11 mouse cellular contexts compared by ENCODE assay signal in the genomic region with DNA sequence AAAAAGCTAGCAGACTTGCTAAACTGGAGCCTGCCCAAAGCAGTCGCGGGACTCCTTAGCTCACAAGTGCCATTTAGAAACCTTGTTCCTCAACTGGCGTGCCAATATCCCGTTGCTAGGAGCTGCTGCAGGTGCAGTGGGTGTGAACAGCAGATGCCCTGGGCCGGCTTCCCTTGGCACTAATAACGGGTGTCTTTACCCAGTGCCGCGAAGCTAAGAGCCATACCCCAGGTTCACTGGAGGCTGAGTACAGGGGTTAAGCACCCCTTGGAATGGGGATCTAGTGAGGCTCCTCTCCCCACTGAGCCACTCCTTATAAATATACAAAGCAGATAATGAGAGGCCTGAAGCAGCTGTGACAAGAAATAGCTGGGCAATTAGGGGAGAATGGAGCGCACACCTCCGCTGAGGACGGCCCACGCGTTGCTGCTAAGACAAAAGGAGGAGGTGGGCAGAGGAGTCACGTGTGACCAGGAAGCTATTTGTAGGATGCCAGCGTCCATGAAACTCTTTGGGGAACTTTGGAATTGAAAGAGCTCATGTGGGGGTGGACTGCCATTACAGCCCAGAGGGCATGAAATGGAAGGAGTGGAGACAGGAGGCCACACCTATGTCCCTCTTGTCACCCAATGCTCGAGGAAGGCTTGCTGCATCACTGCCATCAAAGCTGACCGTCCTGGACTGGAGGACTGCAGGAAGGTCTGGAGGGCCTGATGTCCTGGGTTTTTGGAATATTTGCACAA. TPM values are rescaled to one million over a fixed set of nuclear protein-coding genes. Genes with fewer than 3 reads are reported as not detected.
DNase-seq lines count a peak whose midpoint lies in the region; ATAC-seq lines count a peak whose summit lies in the region.
"Had no signal": no experiment of that assay in that cellular context is flagged by ENCODE, and none has a peak within 500 bp of the region (broad histone marks: within the 10 kb centered on the region; RNA-seq: fewer than 3 reads in every experiment).

No protein-coding gene starts in this region.

- DNase-seq in cerebellum, adult 11-12 months = peak; percentile 53
- no peak for DNase-seq in cerebellum, adult 9-10 months
- DNase-seq in left cerebral cortex, adult 11 months (ENCODE audit: low spot score) = peak; percentile 58
- DNase-seq in left cerebral cortex, adult 18-20 months (ENCODE audit: low spot score in 2 of 2) = no peak
- peak; percentile 65 to 67 for DNase-seq in cerebellum, postnatal 14 days
- DNase-seq in Muller cell, postnatal 12 days (ENCODE audit: inconsistent ontology term) = no peak
- no peak for DNase-seq in ovary, postnatal 14 days (ENCODE audit: low spot score)
- DNase-seq: heart, adult 2 months; kidney, postnatal 10 days; thymus, postnatal 36 days had no signal

- 0 out of 2 replicates have a peak, but pooled peaks have one; percentile 6 for ATAC-seq in megakaryocyte, adult 5-6 weeks (ENCODE audit: poor library complexity, severe bottlenecking)

RNA-seq across cellular contexts. Expression of a gene that starts 20.3 kb away (rescaled TPM):
- total RNA-seq in left cerebral cortex, adult 18-20 months (2021) = 10 to 100 TPM; 10.3 to 14.6 TPM
- total RNA-seq in megakaryocyte, adult 5-6 weeks (2015) = 3.2 and 4.3 TPM in 2 replicates
- total RNA-seq in megakaryocyte, adult 5-6 weeks (2017) = 3.5 and 6.5 TPM in 2 replicates

RNA-seq across cellular contexts. Expression of a gene that starts 37.3 kb away (rescaled TPM):
- total RNA-seq in left cerebral cortex, adult 18-20 months (2021) = 1 to 10 TPM; 2.6 to 4.3 TPM
- total RNA-seq in megakaryocyte, adult 5-6 weeks (2015) = 44.4 and 45.1 TPM in 2 replicates
- 51.2 and 59.3 TPM in 2 replicates for total RNA-seq in megakaryocyte, adult 5-6 weeks (2017)

RNA-seq across cellular contexts. Expression of a gene that starts 40.2 kb away (rescaled TPM):
- total RNA-seq in left cerebral cortex, adult 18-20 months (2021) = 10 to 100 TPM; 42.0 to 50.5 TPM
- 18.6 and 18.8 TPM in 2 replicates for total RNA-seq in megakaryocyte, adult 5-6 weeks (2015)
- 19.9 and 22.0 TPM in 2 replicates for total RNA-seq in megakaryocyte, adult 5-6 weeks (2017)

Comparison
In these comparisons a context has a peak if more than half of its experiments do, and no peak if none do; other contexts are left out.
1. DNase-seq: peak in cerebellum, adult 11-12 months (single experiment), left cerebral cortex, adult 11 months (single experiment) and cerebellum, postnatal 14 days (2 of 2); none in cerebellum, adult 9-10 months (single experiment), left cerebral cortex, adult 18-20 months (0 of 2), Muller cell, postnatal 12 days (single experiment) and ovary, postnatal 14 days (single experiment).
2. RNA of a gene that starts 37.3 kb away (total RNA-seq): 44.4 to 59.3 TPM in megakaryocyte, adult 5-6 weeks; 2.6 to 4.3 TPM in left cerebral cortex, adult 18-20 months; every median in the first group is over 4 times any median in the second.